Mouse (Mus musculus) subcutaneous adipose tissue, adult 2 months (tissue): ENCODE measurements around the gene Pif1. TPM values are rescaled to one million over a fixed set of nuclear protein-coding genes. Genes with fewer than 3 reads are reported as not detected.

Experiments
- polyA plus RNA-seq: library from polyadenylated mRNA; depleted of rRNA; stranded (reverse); fragments of >200 nt; gene quantifications from 2 replicates; pipeline ENCODE4 v1.2.3, GENCODE M21; 2012; ENCODE audit warnings: low replicate concordance; rRNA removed

The Pif1 gene
- 0.20 and 1.8 TPM in 2 replicates for polyA plus RNA-seq

DNA sequence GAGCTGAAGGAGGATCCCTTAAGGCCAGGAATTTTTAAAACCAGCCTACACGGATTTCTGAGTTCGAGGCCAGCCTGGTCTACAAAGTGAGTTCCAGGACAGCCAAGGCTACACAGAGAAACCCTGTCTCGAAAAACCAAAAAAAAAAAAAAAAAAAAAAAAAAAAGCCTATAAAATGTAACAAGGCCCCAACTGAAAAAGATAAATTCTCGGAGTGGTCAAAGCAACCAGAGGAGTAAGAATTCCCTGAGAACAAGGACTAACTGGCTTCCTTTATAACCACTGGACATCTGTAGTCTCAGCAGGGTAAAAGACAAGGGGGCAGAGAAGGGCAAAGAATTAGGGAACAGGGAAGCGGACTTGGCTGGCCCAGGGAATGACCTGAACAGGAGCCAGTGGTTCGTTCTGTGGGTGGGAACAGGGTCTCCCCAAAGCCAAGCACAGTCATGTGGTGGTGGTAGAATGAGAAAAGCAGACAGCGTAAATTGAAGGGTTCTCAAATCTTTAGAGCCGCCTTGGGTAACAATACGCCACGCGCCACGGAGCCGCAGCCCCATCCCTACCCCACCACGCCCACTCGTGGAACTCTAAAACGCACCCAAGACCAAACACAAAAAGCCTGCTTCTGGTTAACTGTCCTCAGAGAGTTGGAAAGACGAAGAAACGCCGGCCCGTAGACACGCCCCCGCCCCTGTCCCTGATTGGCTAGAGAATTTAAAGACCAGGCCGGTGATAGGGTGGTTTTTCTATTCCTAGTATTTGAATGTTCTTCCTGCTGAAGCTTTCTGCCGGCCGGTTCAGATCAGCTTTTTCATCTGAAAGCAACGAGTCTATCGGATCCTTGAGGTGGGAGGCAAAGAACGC is at the start of gene Pif1:
Gene Pif1 (plus strand): TSS at position 755 of the 864 bp plus-strand sequence.

DNA sequence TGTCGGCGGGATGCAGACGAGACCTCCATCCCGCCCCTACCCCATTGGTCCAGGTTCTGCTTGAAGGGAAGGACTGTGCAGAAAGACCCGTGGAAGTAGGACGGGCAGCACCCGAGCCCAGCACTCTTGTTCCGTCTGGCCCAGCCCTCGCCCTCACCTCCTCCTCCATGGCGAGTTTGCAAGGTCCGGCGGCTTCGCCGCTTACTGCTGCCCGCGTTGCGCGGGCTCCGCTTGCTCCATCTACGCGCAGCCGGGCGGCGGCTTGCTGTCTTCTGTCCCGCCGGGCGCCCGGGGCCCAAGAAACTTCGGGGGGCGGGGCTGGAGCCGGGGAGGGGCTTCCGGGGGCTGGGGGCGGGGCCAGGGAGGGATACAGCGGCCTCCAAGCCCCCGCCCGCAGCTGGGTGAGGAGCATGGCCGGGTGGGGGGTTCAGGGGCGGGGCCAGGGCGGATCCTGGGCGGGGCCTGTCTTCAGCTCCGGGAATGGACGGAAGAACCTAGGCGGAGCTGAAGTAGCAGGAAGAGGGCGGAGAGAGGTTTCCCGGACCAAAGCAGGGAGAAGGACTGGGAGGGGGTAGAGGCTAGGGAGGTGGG is 7.1 kb upstream of the Pif1 start, which contains the start of gene Plekho2:
Gene Plekho2 (minus strand): TSS at position 260 of the 591 bp plus-strand sequence.

DNA sequence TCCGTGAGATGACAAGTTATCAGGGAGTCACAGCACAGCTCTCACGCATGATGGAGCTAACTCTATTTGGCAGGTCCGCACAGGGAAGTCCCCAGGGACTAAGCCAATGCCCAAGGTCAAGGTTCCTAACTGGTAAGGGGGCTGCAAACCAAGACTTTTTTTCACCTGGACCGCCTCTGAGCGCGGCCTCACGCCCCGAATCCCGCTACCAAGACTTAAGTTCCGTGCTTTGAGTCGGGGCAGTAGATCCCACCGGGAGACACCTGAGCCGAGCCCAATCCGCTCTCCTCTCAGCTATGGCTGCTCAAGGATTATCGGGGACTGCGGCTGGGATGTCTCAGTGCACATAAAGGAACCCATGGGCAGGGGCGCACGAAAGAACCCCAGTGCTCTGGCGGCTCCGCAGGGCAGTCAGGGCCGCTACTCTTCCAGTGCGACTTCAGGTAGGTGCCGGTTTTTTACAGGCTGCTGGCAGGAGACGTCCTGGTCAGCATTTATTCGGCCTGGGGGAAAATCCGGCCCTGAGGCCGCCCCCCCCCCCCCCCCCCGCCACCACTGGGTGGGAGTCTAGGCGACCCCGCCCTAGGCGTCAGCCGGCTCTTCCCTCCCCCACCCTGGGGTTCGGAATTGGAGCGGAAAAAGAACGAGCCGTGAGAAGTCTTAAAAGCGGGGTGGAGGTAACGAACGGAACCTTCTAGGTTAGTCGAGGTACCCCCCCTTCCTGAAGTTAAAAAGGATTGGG is 42.2 kb downstream of the Pif1 start, which contains the start of gene Rbpms2:
Gene Rbpms2 (plus strand): TSS at position 624 of the 742 bp plus-strand sequence.

Other genes with a start within 250 kb of the Pif1 start
- gene Pdcd7, start 241.1 kb upstream of the Pif1 start, polyA plus RNA-seq = 6.5 and 10.1 TPM in 2 replicates
- 0.16 and 0.27 TPM in 2 replicates for gene Ubap1l, start 226.1 kb upstream of the Pif1 start, polyA plus RNA-seq
- 1.8 and 2.6 TPM in 2 replicates for gene Kbtbd13, start 195.5 kb upstream of the Pif1 start, polyA plus RNA-seq
- 45.7 and 82.2 TPM in 2 replicates for gene Rasl12, start 188.7 kb upstream of the Pif1 start, polyA plus RNA-seq
- gene Slc51b, start 164.2 kb upstream of the Pif1 start, polyA plus RNA-seq = not detected in 2 replicates
- 12.4 and 14.4 TPM in 2 replicates for gene Mtfmt, start 151.4 kb upstream of the Pif1 start, polyA plus RNA-seq
- gene Spg21, start 126.2 kb upstream of the Pif1 start, polyA plus RNA-seq = 40.3 and 57.6 TPM in 2 replicates
- 0.45 and 0.82 TPM in 2 replicates for gene Ankdd1a, start 67.0 kb upstream of the Pif1 start, polyA plus RNA-seq
- gene Plekho2, start 7.1 kb upstream of the Pif1 start, polyA plus RNA-seq = 34.8 and 57.1 TPM in 2 replicates
- gene Rbpms2, start 42.5 kb downstream of the Pif1 start, polyA plus RNA-seq = 60.9 and 102 TPM in 2 replicates
- 133 and 140 TPM in 2 replicates for gene Oaz2, start 80.8 kb downstream of the Pif1 start, polyA plus RNA-seq
- 7.5 and 12.5 TPM in 2 replicates for gene Zfp609, start 240.4 kb downstream of the Pif1 start, polyA plus RNA-seq